8 mouse cellular contexts compared by ENCODE assay signal in genomic region chr10:12302396-12302795, GRCm38 (mm10).
"Had no signal": no experiment of that assay in that cellular context is flagged by ENCODE, and none has a peak within 500 bp of the region (broad histone marks: within the 10 kb centered on the region; RNA-seq: fewer than 3 reads in every experiment).

No protein-coding gene starts in this region.

- DNase-seq: kidney, adult 11 months; kidney, adult 9 months; kidney, postnatal 36 days; layer of hippocampus, adult 9-11 months; lung, adult 18-20 months; thymus, adult 18-20 months; thymus, postnatal 36 days had no signal

- ATAC-seq: midbrain, embryonic 16.5 days had no signal
